Mouse (Mus musculus): ENCODE results near the gene Fcgrt. TPM values are rescaled to one million over a fixed set of nuclear protein-coding genes. Genes with fewer than 3 reads are reported as not detected.

Fcgrt gene
- total RNA-seq, 2 experiments from 2014 or later = 98.0 to 104 TPM

DNA sequence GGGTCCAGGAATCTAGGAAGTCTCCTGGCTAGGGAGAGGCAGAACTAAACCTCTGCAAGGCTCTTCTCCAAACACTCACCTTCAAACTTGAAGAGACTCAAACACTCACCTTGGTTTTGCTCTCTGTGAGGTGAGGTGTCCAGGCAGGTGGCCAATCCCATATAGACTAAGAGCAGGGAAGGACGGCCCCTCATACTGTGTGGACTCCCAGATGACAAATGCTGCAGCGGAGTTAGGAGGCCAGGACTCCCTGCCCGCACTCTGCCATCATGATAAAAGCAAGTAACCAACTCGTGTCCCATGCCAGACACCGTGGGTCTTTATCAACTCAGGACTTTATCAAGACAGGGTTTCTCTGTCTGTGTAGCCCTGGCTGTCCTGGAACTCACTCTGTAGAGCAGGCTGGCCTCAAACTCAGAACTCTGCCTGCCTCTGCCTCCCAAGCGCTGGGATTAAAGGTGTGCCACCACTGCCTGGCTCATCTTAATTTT lies 43.0 kb downstream of the Fcgrt start:
- DNase-seq (ENCODE audit: low spot score in 2 of 2) = no peak

GRCm38 (mm10) chr7:45058607-45059571 lies 44.8 kb downstream of the Fcgrt start:
- no peak for DNase-seq (ENCODE audit: low spot score in 2 of 2)

DNA sequence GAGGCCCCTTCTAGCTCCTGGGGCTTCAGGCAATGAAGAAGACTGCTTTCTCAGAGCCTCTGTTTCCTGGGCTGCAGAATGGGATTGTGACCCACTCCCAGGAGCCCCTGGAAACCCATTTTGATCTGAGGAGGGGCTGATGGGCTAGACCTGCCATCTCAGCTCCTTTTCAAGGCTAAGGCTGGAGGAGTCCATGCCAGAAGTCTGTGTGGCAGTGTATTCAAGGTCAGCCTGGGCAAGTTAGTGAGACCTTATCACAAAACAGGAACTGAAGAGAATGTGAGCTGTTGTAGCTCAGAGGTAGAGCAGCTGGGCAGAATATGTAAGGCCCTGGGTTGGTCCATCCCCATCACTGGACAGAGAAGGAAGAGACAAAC lies 46.7 kb downstream of the Fcgrt start:
- DNase-seq (ENCODE audit: low spot score in 2 of 2) = no peak

DNA sequence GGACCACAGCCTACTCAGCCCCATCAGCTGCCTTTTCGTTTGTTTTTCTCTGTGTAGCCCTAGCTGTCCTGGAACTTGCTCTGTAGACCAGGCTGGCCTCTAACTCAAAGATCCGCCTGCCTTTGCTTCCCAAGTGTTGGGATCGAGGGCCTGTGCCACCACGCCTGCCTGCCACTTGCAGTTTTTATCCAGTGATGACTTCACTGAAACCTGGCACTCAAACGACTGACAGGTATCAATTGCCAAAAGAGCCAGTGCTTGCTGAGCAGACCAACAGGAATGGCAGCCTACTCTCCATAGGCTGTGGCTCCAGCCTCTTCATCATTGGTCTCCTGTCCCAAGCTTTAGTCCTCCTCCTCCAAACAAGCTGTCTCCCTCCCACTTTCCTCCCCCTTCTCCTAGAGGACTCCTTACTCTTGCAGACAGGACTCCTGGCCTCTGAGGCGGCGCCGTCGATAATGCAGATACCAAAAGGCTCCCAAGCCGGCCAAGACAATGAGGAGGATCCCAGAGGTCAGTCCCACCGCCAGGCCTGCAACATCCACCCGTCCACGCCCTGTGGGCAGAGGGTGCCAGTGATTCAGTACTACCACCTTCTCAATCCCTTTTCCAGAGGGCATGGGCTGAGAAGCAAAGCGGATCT lies 47.2 kb downstream of the Fcgrt start:
- no peak for DNase-seq (ENCODE audit: low spot score in 2 of 2)

DNA sequence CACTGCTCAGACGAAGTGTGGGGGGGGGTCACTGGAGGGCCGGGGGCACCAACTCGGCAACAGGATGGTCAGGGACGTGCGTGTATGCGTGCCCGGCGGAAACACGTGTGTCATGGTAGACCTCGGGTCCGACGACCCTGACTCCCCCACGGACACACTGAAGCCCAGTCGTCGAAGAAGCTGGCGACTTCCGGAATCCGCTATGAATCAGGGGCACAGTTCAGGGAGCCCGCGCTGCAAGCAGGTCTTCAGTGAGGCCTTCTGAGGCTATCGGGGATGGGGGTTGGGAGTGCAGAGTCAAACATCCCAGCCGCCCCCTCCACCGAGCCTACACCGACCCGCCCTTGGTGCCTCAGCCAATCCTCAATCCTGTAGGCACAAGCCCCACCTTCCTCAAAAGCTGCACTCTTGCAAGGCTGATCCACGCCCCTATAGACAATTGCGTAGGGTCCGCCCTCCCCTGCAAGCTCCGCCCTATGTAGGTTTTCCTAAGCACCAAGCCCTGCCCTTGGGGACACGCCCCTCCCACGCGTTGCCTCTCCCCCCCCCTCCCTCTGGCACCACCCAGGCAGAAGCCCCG lies 49.6 kb downstream of the Fcgrt start:
- DNase-seq (ENCODE audit: low spot score in 2 of 2) = peak; percentile 70 to 89

DNA sequence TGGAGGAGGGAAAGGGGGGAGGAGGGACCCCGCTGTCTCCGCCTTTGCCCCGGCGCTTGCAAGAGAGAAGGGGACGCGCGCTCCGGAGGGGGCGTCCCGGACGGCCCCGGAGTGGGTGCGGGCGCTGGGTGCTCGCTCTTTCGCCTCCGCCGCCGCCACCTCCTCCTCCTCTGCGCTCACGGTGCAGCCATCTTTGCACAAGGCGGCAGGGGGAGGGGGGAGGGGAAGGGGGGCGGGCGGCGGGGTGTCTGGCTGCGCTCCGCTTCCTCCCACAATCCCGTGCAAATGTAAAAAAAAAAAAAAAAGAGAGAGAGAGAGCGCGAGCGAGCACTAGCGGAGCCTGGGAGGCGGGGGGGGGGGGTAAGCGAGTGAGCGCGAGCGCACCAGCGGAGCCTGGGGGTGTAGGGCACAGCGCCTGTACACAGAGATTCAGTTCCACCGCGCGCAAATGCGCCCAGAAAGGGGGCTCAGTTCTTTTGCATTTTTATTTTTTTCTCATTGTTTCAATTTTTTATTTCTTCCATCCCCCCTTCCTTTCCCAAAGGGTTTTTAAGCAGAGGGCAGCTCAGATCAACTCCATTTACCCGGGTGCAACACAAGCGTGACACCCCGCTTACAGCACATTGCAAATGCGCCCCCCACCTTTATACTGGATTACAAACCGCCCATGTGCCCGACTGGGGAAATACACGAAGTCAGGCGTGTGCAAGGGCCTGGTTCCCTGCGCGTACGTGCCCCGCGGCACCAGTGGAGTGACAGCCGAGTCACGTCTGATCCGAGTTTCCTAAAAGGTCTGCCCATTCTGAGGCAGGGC lies 50.3 kb downstream of the Fcgrt start:
- peak; percentile 52 to 74 for DNase-seq (ENCODE audit: low spot score in 2 of 2)

DNA sequence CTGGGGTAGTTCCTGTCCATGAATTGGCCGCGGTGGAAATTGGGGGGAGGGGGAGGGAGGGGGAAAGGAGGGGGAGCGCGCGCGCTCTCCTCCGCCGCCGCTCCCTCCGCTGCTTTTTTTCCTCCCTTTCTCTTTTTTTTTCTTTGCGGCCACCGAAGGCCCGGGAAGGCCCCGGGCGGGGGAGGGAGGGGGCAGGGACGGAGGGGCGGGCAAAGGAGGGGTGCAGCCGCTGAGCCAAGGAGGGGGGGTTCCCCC lies 50.9 kb downstream of the Fcgrt start, which contains the start of gene Prr12:
Gene Prr12 (minus strand): TSS at position 20 of the 255 bp plus-strand sequence.
- DNase-seq (ENCODE audit: low spot score in 2 of 2) = no peak

DNA sequence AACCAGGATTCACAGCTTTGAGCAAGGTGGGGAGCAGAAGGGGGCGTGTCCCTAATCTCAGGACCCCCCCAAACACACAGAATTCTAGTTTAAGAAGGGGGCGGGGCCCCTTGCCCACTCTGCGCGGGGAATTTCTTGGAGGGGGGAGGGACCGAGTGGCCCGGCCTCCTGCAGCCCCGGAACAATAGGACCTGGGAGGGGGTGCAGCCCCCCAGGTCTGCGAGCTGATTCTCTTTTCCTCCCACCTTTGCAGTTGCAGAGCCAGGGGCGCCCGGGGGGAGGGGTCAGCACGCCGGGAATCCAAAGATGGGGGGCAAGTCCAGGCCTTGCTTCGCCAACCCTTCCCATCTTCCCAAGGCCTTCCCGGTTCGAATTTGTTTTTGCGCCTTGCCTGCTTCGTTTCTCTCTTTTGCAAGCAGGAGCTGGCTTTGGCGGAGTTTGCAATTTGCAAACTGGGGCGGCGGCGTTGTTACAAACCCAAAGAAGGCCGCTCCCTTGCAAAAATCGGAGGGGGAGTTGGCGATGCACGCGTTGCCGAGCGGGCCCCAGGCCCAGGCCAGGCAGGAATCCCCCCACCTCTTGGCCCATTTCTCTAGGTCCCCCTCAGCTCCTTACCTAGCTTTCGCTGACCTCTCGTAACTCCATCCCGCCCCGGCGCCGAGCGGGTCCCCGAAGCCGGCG lies 51.3 kb downstream of the Fcgrt start:
- no peak for DNase-seq (ENCODE audit: low spot score in 2 of 2)

DNA sequence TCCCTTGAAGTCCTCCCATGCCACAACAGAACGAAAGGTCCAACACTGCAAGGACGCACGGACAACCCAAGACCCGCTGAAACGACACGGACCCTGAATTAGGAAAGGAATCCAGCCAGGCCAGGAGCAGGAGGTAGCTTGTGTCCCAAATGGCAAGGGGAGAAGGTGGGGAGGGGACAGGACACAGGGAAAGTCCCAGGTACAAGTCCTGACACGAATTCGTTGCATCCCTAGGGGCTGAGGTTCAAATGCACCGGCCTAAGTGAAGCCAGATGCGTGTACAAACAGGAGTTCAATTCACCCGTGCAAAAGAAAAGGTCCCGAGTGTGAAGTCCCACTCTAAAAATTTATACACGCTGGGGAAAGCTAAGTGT lies 52.1 kb downstream of the Fcgrt start:
- no peak for DNase-seq (ENCODE audit: low spot score in 2 of 2)

DNA sequence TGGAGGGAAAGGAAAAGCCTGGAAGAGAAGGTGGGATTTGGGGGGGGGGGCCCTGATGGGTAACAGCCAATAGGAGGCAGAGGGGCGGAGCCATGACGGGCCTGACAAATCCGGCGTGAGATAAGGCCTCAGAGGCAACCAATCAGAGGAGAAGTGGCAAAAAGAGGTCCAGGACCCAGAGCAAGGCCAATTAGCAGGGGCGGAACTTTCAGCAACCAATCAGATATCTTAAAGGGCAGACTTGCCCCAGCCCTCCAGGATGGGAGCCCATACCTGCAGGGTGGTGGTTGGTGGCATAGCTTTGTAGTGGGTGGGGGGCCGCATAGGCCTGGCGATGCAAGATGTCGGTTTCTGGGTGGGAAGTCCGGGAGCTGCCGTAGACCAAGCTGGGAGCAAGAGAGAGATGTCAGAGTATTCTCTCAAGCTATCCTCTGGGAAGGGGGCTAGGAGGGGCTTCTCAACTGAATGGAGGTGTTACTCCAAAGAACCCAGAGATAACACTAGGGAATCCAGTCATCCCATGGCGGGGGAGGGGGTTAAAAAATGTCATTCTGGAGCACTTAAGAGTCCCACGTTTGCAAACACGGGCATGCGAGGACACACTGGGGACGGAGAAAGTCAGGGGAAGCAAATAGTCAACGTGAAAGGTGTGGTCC lies 52.6 kb downstream of the Fcgrt start:
- peak; percentile 58 to 68 for DNase-seq (ENCODE audit: low spot score in 2 of 2)

DNA sequence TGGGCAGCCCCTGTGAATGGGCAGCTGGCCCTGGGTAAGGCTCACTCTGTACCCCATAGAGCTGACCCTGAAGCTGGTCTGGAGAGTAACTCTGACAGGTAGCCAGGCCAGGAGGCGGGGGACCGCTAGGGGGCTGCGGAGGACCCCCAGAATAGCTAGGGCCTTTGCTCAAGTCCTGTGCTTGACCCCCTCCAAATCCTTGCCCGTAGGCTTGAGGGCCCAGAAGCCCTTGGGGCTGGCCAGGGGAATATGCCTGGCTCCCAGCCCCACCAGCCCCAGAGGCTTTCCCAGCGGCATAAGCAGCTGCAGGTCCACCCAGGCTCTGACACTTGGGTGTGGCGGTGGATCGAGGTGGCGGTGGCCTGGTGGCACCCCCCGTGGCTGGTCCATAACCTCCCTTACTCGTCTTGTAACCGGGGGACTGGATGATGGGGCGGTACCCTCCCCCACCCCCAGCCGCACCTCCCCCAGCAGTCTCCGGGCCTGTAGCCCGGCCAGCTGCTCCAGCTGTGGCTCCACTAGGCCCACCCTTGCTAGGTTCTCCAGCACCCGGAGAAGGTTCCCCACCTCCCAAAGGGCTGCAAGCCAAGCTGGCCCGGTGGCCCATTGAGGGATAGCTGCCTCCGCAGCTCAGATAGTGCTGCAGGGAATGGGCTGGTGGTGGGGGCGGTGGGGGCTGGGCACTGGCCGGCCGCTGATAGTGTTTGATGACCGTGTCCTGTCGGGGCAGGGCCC lies 54.6 kb downstream of the Fcgrt start:
- DNase-seq (ENCODE audit: low spot score in 2 of 2) = no peak

GRCm38 (mm10) chr7:45048001-45048890 lies 55.4 kb downstream of the Fcgrt start:
- no peak for DNase-seq (ENCODE audit: low spot score in 2 of 2)

GRCm38 (mm10) chr7:45047491-45047890 lies 56.2 kb downstream of the Fcgrt start:
- no peak for DNase-seq (ENCODE audit: low spot score in 2 of 2)

DNA sequence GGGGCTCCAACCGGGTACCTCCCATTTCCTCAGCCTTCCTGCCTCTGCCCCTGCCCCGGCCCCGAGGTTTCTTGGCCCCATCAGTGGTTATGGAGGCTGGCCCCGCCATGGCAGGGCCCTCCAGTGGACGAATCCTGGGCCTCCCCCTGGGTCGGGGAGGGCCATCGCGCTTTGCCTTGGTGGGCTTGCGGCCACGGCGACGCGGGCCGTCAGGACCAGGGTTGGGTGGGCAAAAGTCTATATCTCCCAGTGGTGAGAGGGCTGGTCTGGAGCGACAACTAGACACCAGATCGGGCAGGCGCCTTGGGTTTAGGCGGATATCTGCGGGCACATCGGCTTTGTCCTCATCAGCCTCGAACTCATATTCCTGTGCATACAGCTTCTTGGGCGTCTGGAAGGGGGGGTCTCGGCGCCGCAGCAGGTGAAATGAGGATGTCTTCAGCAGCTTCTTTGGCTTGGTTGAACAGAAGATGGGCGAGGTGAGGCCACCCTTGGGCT lies 56.7 kb downstream of the Fcgrt start:
- DNase-seq (ENCODE audit: low spot score in 2 of 2) = no peak

DNA sequence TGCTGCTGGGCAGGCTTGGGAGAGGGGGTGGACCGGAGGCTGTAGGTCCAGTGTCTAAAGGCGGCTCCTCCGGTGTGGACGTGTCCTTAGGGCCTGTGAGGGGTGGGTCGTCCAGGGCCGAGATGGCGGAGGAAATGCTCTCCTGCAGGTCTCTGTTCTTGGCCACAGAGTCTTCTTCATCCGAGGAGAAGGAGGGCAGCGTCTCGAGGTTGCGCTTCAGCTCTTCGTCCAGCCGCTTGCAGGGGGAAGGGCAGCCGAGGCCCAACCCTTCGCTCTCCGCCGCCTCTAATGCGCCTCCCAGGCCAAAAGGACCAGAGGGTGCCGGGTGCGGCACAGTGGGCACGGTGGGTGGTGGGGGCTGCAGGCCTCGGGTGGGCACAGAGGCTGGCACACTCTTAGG lies 57.9 kb downstream of the Fcgrt start:
- no peak for DNase-seq (ENCODE audit: low spot score in 2 of 2)

DNA sequence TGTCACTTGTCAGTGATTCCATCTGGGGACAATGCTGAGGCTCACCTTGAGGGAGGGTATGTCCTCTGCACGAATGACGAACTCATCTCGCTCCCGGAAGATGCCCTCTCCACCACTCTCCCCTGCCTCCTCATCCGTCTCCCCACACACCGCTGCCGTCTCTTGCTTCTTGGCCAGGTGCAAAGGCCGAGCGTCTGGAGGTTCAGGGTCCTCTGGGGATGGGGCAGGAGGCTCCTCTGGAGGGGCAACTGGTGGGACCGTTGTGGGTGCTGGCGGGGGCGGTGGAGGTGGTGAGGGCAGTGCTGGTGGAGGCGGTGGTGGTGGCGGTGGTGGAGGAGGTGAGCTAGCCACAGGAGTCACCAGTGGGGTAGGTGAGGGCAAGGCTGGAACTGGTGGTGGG lies 60.3 kb downstream of the Fcgrt start:
- DNase-seq (ENCODE audit: low spot score in 2 of 2) = no peak
